Mouse (Mus musculus) E14TG2a.4 (cell line): ENCODE results near the gene Srd5a1.

Experiments used
- CTCF ChIP-seq: conservative IDR thresholded peaks from 2 replicates; pipeline ENCODE4 v1.5.1; 2014; ENCODE audit warnings: low read length
- POU5F1 ChIP-seq: IDR thresholded peaks from 2 replicates; pipeline ENCODE4 v1.6.1; 2014; ENCODE audit warnings: low read length, borderline replicate concordance

DNA sequence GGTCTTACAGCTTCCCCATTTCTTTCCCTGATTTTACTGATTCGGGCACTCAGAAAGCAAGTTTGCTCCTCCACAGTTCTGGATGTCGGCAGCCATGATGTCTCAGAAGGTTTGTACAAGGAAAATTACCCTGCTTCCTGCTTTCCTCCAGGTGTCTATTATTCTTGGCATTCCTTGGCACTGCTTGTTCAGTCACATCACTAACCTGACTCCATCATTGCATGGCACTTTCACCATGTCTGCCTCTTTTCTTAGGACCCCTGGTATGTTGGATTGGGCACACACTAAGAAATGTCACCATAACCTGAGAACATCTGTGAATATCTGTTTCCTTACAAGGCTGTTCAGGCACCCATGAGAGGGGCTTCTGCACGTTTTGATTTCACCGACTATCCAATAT lies 75.2 kb downstream of the Srd5a1 start:
- TF ChIP-seq CTCF (no peak), POU5F1 (no peak)
